8 mouse cellular contexts compared by ENCODE assay signal in the genomic region with DNA sequence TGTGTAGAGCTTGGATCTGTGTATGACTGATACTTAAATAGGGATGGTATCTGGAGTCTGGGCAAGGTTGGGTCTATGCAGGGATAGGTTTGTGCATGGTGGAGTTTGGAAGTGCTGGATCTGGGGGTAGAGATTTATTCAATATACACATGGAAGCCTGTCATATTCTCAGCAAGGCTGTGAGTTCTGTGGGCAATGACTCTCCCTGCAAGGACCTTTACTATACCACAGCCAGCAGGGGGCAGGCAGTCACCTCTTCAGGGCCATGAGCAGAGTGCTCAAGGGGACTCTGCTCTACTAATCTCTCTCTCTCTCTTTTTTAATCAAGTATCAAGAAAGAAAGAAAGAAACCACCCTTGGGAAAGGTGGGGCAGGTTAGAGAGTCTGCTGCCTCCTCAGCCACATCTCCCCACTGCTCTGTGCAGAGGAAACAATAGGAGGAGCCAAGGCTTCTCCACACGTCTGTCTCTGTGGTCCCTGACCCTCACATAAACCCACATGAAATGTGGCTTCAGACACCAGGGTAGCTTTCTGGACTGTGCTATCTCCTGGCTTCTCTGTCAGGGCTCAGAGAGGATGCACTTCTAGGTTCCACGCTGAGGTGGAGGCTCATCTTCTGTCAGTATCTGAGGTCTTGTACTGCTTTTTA. TPM values are rescaled to one million over a fixed set of nuclear protein-coding genes. Genes with fewer than 3 reads are reported as not detected.
DNase-seq lines count a peak whose midpoint lies in the region; ATAC-seq and TF ChIP-seq lines count a peak whose summit lies in the region.

No protein-coding gene starts in this region.

- TF ChIP-seq CTCF in Patski (IDR thresholded peaks at IDR 0.05): peak; percentile 75
- TF ChIP-seq CTCF in liver, adult 2 months (IDR thresholded peaks at IDR 0.05; ENCODE audit: low read depth, low read length): peak; percentile 89

- DNase-seq in 416B (ENCODE audit: low read depth) (peak; percentile 73), Patski (ENCODE audit: low read depth, low spot score) (no peak)
- DNase-seq in cerebellum, postnatal 4 days (ENCODE audit: low spot score in 2 of 2): peak; percentile 38 to 39
- DNase-seq in heart, adult 8-10 months (ENCODE audit: low spot score): peak; percentile 43
- peak; percentile 38 for DNase-seq in liver, adult 2 months (ENCODE audit: extremely low read depth, low read depth, low spot score)
- DNase-seq in neural tube, embryonic 11.5 days (ENCODE audit: low spot score): peak; percentile 62
- DNase-seq in thymus, postnatal 14 days: peak; percentile 52

- no peak overlapping the region for H3K27ac ChIP-seq in kidney, embryonic 14.5 days (ENCODE audit: low read depth, low read length)
- H3K27ac ChIP-seq in liver, adult 2 months (replicated peaks; ENCODE audit: insufficient read depth, low read depth, low read length): no peak overlapping the region
- H3K27ac ChIP-seq in neural tube, embryonic 11.5 days (ENCODE audit: low read depth, low read length): no peak overlapping the region

- CTCF ChIA-PET in Patski (lab: Charles Lee): interaction anchor here (1.0 to 2.5 kb wide), 5 partner anchors 12 to 209 kb away, joined by 3 to 9 read pairs (median 5); no protein-coding TSS in a partner anchor

- no peak overlapping the region for H3K4me2 ChIP-seq in kidney, embryonic 14.5 days (replicated peaks; ENCODE audit: low read depth, low read length)
- H3K4me2 ChIP-seq in neural tube, embryonic 11.5 days (ENCODE audit: low read depth): no peak overlapping the region

- in situ Hi-C loops in Patski (cut with MboI; ENCODE audit: low pct_unique_long_range_greater_than_20kb): loop anchor here (5.0 kb wide), 1 partner anchor 200 kb away; no protein-coding TSS in a partner anchor

- TF ChIP-seq POLR2A in liver, adult 2 months (IDR thresholded peaks at IDR 0.05; ENCODE audit: extremely low read depth, insufficient read depth, low read length): no peak

- POLR2A ChIA-PET in Patski (lab: Charles Lee): no interaction called here

- no peaks in the 10 kb centered on the region for H3K79me2 ChIP-seq in liver, adult 2 months (ENCODE audit: control insufficient read depth, insufficient read depth, low read length)

- 32% methylated on average over 2 of the region's 2 CpGs for WGBS in kidney, embryonic 14.5 days
- WGBS in liver, adult 2 months: 51% methylated on average over 2 of the region's 2 CpGs
- WGBS in neural tube, embryonic 11.5 days: 45% methylated on average over 2 of the region's 2 CpGs

- no peaks in the 10 kb centered on the region for H3K4me1 ChIP-seq in kidney, embryonic 14.5 days (ENCODE audit: control insufficient read depth, insufficient read depth, low read length)
- no peaks in the 10 kb centered on the region for H3K4me1 ChIP-seq in liver, adult 2 months (ENCODE audit: control insufficient read depth, insufficient read depth, low read length)
- H3K4me1 ChIP-seq in neural tube, embryonic 11.5 days (ENCODE audit: control insufficient read depth, insufficient read depth, low read length): no peaks in the 10 kb centered on the region

- no peaks in the 10 kb centered on the region for H3K27me3 ChIP-seq in Patski
- no peaks in the 10 kb centered on the region for H3K27me3 ChIP-seq in kidney, embryonic 14.5 days (ENCODE audit: control insufficient read depth, insufficient read depth, low read length)
- H3K27me3 ChIP-seq in liver, adult 2 months (ENCODE audit: control insufficient read depth, insufficient read depth, low read length): no peaks in the 10 kb centered on the region
- no peaks in the 10 kb centered on the region for H3K27me3 ChIP-seq in neural tube, embryonic 11.5 days (ENCODE audit: control insufficient read depth, insufficient read depth, low read length)

- H3K4me3 ChIP-seq in kidney, embryonic 14.5 days (ENCODE audit: low read length): no peak overlapping the region
- no peak overlapping the region for H3K4me3 ChIP-seq in liver, adult 2 months (ENCODE audit: insufficient read depth, low read depth, low read length)
- no peak overlapping the region for H3K4me3 ChIP-seq in neural tube, embryonic 11.5 days (ENCODE audit: low read depth, low read length)

- no peak overlapping the region for H3K9ac ChIP-seq in kidney, embryonic 14.5 days (ENCODE audit: low read depth, low read length)
- no peak overlapping the region for H3K9ac ChIP-seq in liver, adult 2 months (ENCODE audit: low read depth, low read length)
- H3K9ac ChIP-seq in neural tube, embryonic 11.5 days (ENCODE audit: low read length): no peak overlapping the region

- no peaks in the 10 kb centered on the region for H3K36me3 ChIP-seq in kidney, embryonic 14.5 days (ENCODE audit: control insufficient read depth, insufficient read depth, low read length)
- H3K36me3 ChIP-seq in liver, adult 2 months (ENCODE audit: control insufficient read depth, insufficient read depth, low read length): no peaks in the 10 kb centered on the region
- H3K36me3 ChIP-seq in neural tube, embryonic 11.5 days (ENCODE audit: control insufficient read depth, insufficient read depth, low read length): no peaks in the 10 kb centered on the region

- no peaks in the 10 kb centered on the region for H3K9me3 ChIP-seq in kidney, embryonic 14.5 days (ENCODE audit: control insufficient read depth, low read length)
- H3K9me3 ChIP-seq in neural tube, embryonic 11.5 days (ENCODE audit: control insufficient read depth, low read length): no peaks in the 10 kb centered on the region

- peak; percentile 54 for ATAC-seq in Patski
- peak; percentile 83 for ATAC-seq in kidney, embryonic 14.5 days (ENCODE audit: low FRiP score, low TSS enrichment)
- peak; percentile 50; the same call in 1 of the 2 replicates for ATAC-seq in neural tube, embryonic 11.5 days (ENCODE audit: insufficient read depth, low FRiP score, low TSS enrichment)

RNA-seq across cellular contexts. Expression of a gene that starts 24.4 kb away (rescaled TPM):
- not detected for polyA plus RNA-seq in Patski (2021)
- total RNA-seq in heart, adult 8-10 months (2022): 1 to 10 TPM in 1 of 4 experiments, under 1 TPM in 3; 0.47 to 1.4 (median 0.56) TPM
- 0.16 and 0.23 TPM in 2 replicates for polyA plus RNA-seq in kidney, embryonic 14.5 days (2014; fragmentation: Nextera tagmentation; extraction: Ambion mirVana)
- total RNA-seq in liver, adult 2 months (2014; rRNA removed): 0.09 TPM in 1 of 2 replicates, not detected in the other
- 0.04 and 0.07 TPM in 2 replicates for polyA plus RNA-seq in liver, adult 2 months (2012; rRNA removed)
- polyA plus RNA-seq in neural tube, embryonic 11.5 days (2014; fragmentation: Nextera tagmentation; extraction: Ambion mirVana): not detected in 2 replicates

RNA-seq across cellular contexts. Expression of a gene that starts 34.7 kb away (rescaled TPM):
- polyA plus RNA-seq in Patski (2021): 16.2 TPM
- total RNA-seq in heart, adult 8-10 months (2022): 1 to 10 TPM in 2 of 4 experiments, under 1 TPM in 2; 0.44 to 2.6 (median 1.1) TPM
- 12.6 and 20.9 TPM in 2 replicates for polyA plus RNA-seq in kidney, embryonic 14.5 days (2014; fragmentation: Nextera tagmentation; extraction: Ambion mirVana)
- total RNA-seq in liver, adult 2 months (2014; rRNA removed): 0.46 and 0.60 TPM in 2 replicates
- polyA plus RNA-seq in liver, adult 2 months (2012; rRNA removed): 0.37 and 1.2 TPM in 2 replicates
- 19.7 and 21.5 TPM in 2 replicates for polyA plus RNA-seq in neural tube, embryonic 11.5 days (2014; fragmentation: Nextera tagmentation; extraction: Ambion mirVana)
